Mouse (Mus musculus) heart, embryonic 11.5 days (tissue): ENCODE measurements at regions not wholly inside any gene's neighbourhood (a gene's known extent, or its start where the extent isn't known, plus 50 kb on each side); places are given as distances from the start of the nearest gene placed in this dataset.

Source experiments
- ATAC-seq: fragments of 200-750 bp; cut with Nextera tagmentation; replicated peaks from 2 replicates; pipeline ENCODE4 v1.8.0; 2017; ENCODE audit warnings: moderate library complexity; ENCODE audit not compliant: insufficient number of reproducible peaks, low FRiP score, low TSS enrichment
- H3K27ac ChIP-seq: fragments of 300-500 bp; sonication (generic); 2 replicates; pipeline ENCODE4 v1.5.1; 2014; ENCODE audit warnings: mild to moderate bottlenecking, low read depth, low read length
- H3K27me3 ChIP-seq: fragments of 300-500 bp; sonication (generic); 2 replicates; pipeline ENCODE4 v1.6.1; 2014; ENCODE audit warnings: mild to moderate bottlenecking, low read length, mixed read lengths; ENCODE audit not compliant: control insufficient read depth, insufficient read depth
- H3K36me3 ChIP-seq: fragments of 300-500 bp; sonication (generic); 2 replicates; pipeline ENCODE4 v1.6.1; 2014; ENCODE audit warnings: mild to moderate bottlenecking, low read length, moderate library complexity, mixed read lengths; ENCODE audit not compliant: control insufficient read depth, insufficient read depth
- H3K4me1 ChIP-seq: fragments of 300-500 bp; sonication (generic); 2 replicates; pipeline ENCODE4 v1.6.1; 2014; ENCODE audit warnings: low read length; ENCODE audit not compliant: control insufficient read depth, insufficient read depth
- H3K4me2 ChIP-seq: fragments of 300-500 bp; sonication (generic); 2 replicates; pipeline ENCODE4 v1.6.1; 2014; ENCODE audit warnings: mild to moderate bottlenecking, moderate library complexity
- H3K4me3 ChIP-seq: fragments of 300-500 bp; sonication (generic); 2 replicates; pipeline ENCODE4 v1.5.1; 2014; ENCODE audit warnings: low read depth, low read length
- H3K9ac ChIP-seq: fragments of 300-500 bp; sonication (generic); 2 replicates; pipeline ENCODE4 v1.6.1; 2014; ENCODE audit warnings: mild to moderate bottlenecking, low read depth, low read length, moderate library complexity
- H3K9me3 ChIP-seq: fragments of 300-500 bp; sonication (generic); replicated peaks from 2 replicates; pipeline ENCODE4 v1.6.1; 2016; ENCODE audit warnings: low read length; ENCODE audit not compliant: control insufficient read depth
- WGBS: fragments of 180-500 bp; shearing (Covaris S2); extraction: QIAGEN DNeasy Blood & Tissue Kit; methylation state at CpG from one replicate; pipeline ENCODE4 v1.1.7; 2014; ENCODE audit not compliant: insufficient replicate concordance; 5-methylcytosine and 5-hydroxymethylcytosine counted together

GRCm38 (mm10) chr10:125850370-125850769, 115.6 kb upstream of the Lrig3 start:
- H3K4me3 ChIP-seq = no peak overlapping the region
- no peak overlapping the region for H3K4me2 ChIP-seq
- no peak overlapping the region for H3K9ac ChIP-seq
- H3K27ac ChIP-seq = no peak overlapping the region
- 51% methylated on average over 9 of the region's 9 CpGs for WGBS
- no peaks in the 10 kb centered on the region for H3K27me3 ChIP-seq
- H3K4me1 ChIP-seq = no peaks in the 10 kb centered on the region
- no peak for ATAC-seq
- no peaks in the 10 kb centered on the region for H3K9me3 ChIP-seq
- H3K36me3 ChIP-seq = no peaks in the 10 kb centered on the region

- 82% methylated on average over 9 of the region's 9 CpGs for WGBS
- Histone ChIP-seq H3K27ac (no peak overlapping the region), H3K36me3 (no peaks in the 10 kb centered on the region), H3K4me3 (no peak overlapping the region), H3K4me2 (no peak overlapping the region), H3K9ac (no peak overlapping the region), H3K9me3 (no peaks in the 10 kb centered on the region), H3K4me1 (no peaks in the 10 kb centered on the region), H3K27me3 (no peaks in the 10 kb centered on the region)
- no peak for ATAC-seq
Measured at GRCm38 (mm10) chr10:125861734-125862133, 104.2 kb upstream of the Lrig3 start.

- Histone ChIP-seq H3K27ac (no peak overlapping the region), H3K4me1 (no peaks in the 10 kb centered on the region), H3K27me3 (no peaks in the 10 kb centered on the region), H3K9ac (no peak overlapping the region), H3K4me3 (no peak overlapping the region), H3K9me3 (no peaks in the 10 kb centered on the region), H3K36me3 (no peaks in the 10 kb centered on the region), H3K4me2 (no peak overlapping the region)
- WGBS = 72% methylated on average over 6 of the region's 6 CpGs
- no peak for ATAC-seq
Measured at GRCm38 (mm10) chr10:125866346-125866745, 99.6 kb upstream of the Lrig3 start.

- WGBS = 75% methylated on average over 3 of the region's 3 CpGs
- Histone ChIP-seq H3K4me2 (no peak overlapping the region), H3K4me1 (no peaks in the 10 kb centered on the region), H3K9me3 (no peaks in the 10 kb centered on the region), H3K4me3 (no peak overlapping the region), H3K9ac (no peak overlapping the region), H3K27me3 (no peaks in the 10 kb centered on the region), H3K27ac (no peak overlapping the region), H3K36me3 (no peaks in the 10 kb centered on the region)
- ATAC-seq = no peak
Measured at GRCm38 (mm10) chr10:125884563-125884962, 81.4 kb upstream of the Lrig3 start.

GRCm38 (mm10) chr10:125885796-125886195, 80.2 kb upstream of the Lrig3 start:
- 56% methylated on average over 6 of the region's 6 CpGs for WGBS
- H3K4me3 ChIP-seq = no peak overlapping the region

GRCm38 (mm10) chr10:125892122-125892521, 73.8 kb upstream of the Lrig3 start:
- no peak overlapping the region for H3K4me3 ChIP-seq
- H3K27ac ChIP-seq = no peak overlapping the region
- H3K27me3 ChIP-seq = no peaks in the 10 kb centered on the region
- H3K9me3 ChIP-seq = no peaks in the 10 kb centered on the region
- H3K4me1 ChIP-seq = no peaks in the 10 kb centered on the region
- H3K36me3 ChIP-seq = no peaks in the 10 kb centered on the region
- H3K4me2 ChIP-seq = no peak overlapping the region
- no peak overlapping the region for H3K9ac ChIP-seq
- ATAC-seq = no peak
- WGBS = 80% methylated on average over 7 of the region's 7 CpGs

More at GRCm38 (mm10) chr10:125885796-125886195, 80.2 kb upstream of the Lrig3 start:
- H3K4me2 ChIP-seq = no peak overlapping the region
- no peak for ATAC-seq
- no peak overlapping the region for H3K27ac ChIP-seq
- no peaks in the 10 kb centered on the region for H3K4me1 ChIP-seq
- H3K9me3 ChIP-seq = no peaks in the 10 kb centered on the region
- H3K9ac ChIP-seq = no peak overlapping the region
- no peaks in the 10 kb centered on the region for H3K36me3 ChIP-seq
- H3K27me3 ChIP-seq = no peaks in the 10 kb centered on the region

- Histone ChIP-seq H3K4me3 (no peak overlapping the region), H3K9ac (no peak overlapping the region), H3K36me3 (no peaks in the 10 kb centered on the region), H3K4me2 (no peak overlapping the region), H3K9me3 (no peaks in the 10 kb centered on the region), H3K27me3 (no peaks in the 10 kb centered on the region), H3K27ac (no peak overlapping the region), H3K4me1 (no peaks in the 10 kb centered on the region)
- ATAC-seq = no peak
- WGBS = 55% methylated on average over 7 of the region's 7 CpGs
Measured at GRCm38 (mm10) chr10:125895744-125896482, 70.1 kb upstream of the Lrig3 start.

GRCm38 (mm10) chr10:125896646-125897045, 69.3 kb upstream of the Lrig3 start:
- Histone ChIP-seq H3K27ac (no peak overlapping the region), H3K4me1 (no peaks in the 10 kb centered on the region), H3K9me3 (no peaks in the 10 kb centered on the region), H3K4me3 (no peak overlapping the region), H3K27me3 (no peaks in the 10 kb centered on the region), H3K4me2 (no peak overlapping the region), H3K9ac (no peak overlapping the region), H3K36me3 (no peaks in the 10 kb centered on the region)
- no peak for ATAC-seq
- 69% methylated on average over 5 of the region's 5 CpGs for WGBS

GRCm38 (mm10) chr10:125899504-125899903, 66.5 kb upstream of the Lrig3 start:
- WGBS = 71% methylated on average over 4 of the region's 4 CpGs
- ATAC-seq = no peak
- H3K4me2 ChIP-seq = no peak overlapping the region
- H3K4me3 ChIP-seq = no peak overlapping the region
- H3K36me3 ChIP-seq = no peaks in the 10 kb centered on the region
- no peaks in the 10 kb centered on the region for H3K9me3 ChIP-seq
- no peak overlapping the region for H3K9ac ChIP-seq
- no peaks in the 10 kb centered on the region for H3K27me3 ChIP-seq
- H3K4me1 ChIP-seq = no peaks in the 10 kb centered on the region
- no peak overlapping the region for H3K27ac ChIP-seq
